Mouse (Mus musculus) heart, postnatal 0 days (tissue): Measurements from ENCODE around the gene Cnnm3. TPM values are rescaled to one million over a fixed set of nuclear protein-coding genes. Genes with fewer than 3 reads are reported as not detected.

ENCODE experiments used
- ATAC-seq: fragments of 200-750 bp; cut with Nextera tagmentation; 2 replicates; pipeline ENCODE4 v1.8.0; 2017; ENCODE audit warnings: low read depth, moderate number of reproducible peaks, moderate library complexity; ENCODE audit not compliant: insufficient read depth
- DNase-seq: peaks from one replicate; pipeline ENCODE4 v3.0.0-alpha.2; 2016; ENCODE audit warnings: low spot score
- H3K27ac ChIP-seq: fragments of 300-500 bp; sonication (generic); 2 replicates; pipeline ENCODE4 v1.5.1; 2014; ENCODE audit warnings: low read depth, mild to moderate bottlenecking
- H3K27me3 ChIP-seq: fragments of 300-500 bp; sonication (generic); 2 replicates; pipeline ENCODE4 v1.6.1; 2014; ENCODE audit warnings: low read length, mixed read lengths; ENCODE audit not compliant: control insufficient read depth, insufficient read depth
- H3K36me3 ChIP-seq: fragments of 300-500 bp; sonication (generic); replicated peaks from 2 replicates; pipeline ENCODE4 v1.6.1; 2014; ENCODE audit warnings: low read length, mixed read lengths; ENCODE audit not compliant: control insufficient read depth, insufficient read depth
- H3K4me1 ChIP-seq: fragments of 300-500 bp; sonication (generic); 2 replicates; pipeline ENCODE4 v1.6.1; 2014; ENCODE audit warnings: antibody characterized with exemption; ENCODE audit not compliant: control insufficient read depth, insufficient read depth
- H3K4me2 ChIP-seq: fragments of 300-500 bp; sonication (generic); 2 replicates; pipeline ENCODE4 v1.6.1; 2014; ENCODE audit warnings: low read depth, mild to moderate bottlenecking, low read length, moderate library complexity
- H3K4me3 ChIP-seq: fragments of 300-500 bp; sonication (generic); 2 replicates; pipeline ENCODE4 v1.5.1; 2014; ENCODE audit warnings: low read depth, low read length
- H3K9ac ChIP-seq: fragments of 300-500 bp; sonication (generic); replicated peaks from 2 replicates; pipeline ENCODE4 v1.6.1; 2014; ENCODE audit warnings: low read depth, low read length, mixed read lengths
- H3K9me3 ChIP-seq: fragments of 300-500 bp; sonication (generic); replicated peaks from 2 replicates; pipeline ENCODE4 v1.6.1; 2016; ENCODE audit warnings: low read length; ENCODE audit not compliant: control insufficient read depth
- CTCF ChIP-seq: IDR thresholded peaks from 2 replicates; pipeline ENCODE4 v1.5.1; 2016; ENCODE audit warnings: antibody characterized with exemption, control low read depth, low read depth
- EP300 ChIP-seq: IDR thresholded peaks from 2 replicates; pipeline ENCODE4 v1.6.1; 2016; ENCODE audit warnings: antibody characterized with exemption, low read depth
- WGBS: fragments of 180-500 bp; shearing (Covaris S2); extraction: QIAGEN DNeasy Blood & Tissue Kit; methylation state at CpG from one replicate; pipeline ENCODE4 v1.1.7; 2014; 5-methylcytosine and 5-hydroxymethylcytosine counted together
- polyA plus RNA-seq: library from polyadenylated mRNA; unstranded; fragments of >200 nt; fragmentation: Nextera tagmentation; extraction: Ambion mirVana; gene quantifications from 2 replicates; pipeline ENCODE4 v1.2.1, GENCODE M21; 2015
- total RNA-seq: library from RNA; depleted of rRNA; stranded (reverse); fragments of >200 nt; gene quantifications from 2 replicates; pipeline ENCODE4 v1.2.3, GENCODE M21; 2014; ENCODE audit warnings: low replicate concordance

Cnnm3 gene
- total and polyA plus RNA-seq, 2 experiments from 2014 or later = 2.0 to 21.4 TPM

- WGBS = 8% methylated on average over 8 of the region's 8 CpGs
- Histone ChIP-seq H3K4me1 (peaks cover 12% of the 10 kb centered on the region; the same call in 1 of the 2 replicates), H3K9me3 (no peaks in the 10 kb centered on the region), H3K9ac (peak overlapping the region; percentile 83), H3K27me3 (no peaks in the 10 kb centered on the region), H3K4me2 (peak overlapping the region; percentile 90), H3K27ac (peak overlapping the region; percentile 95), H3K36me3 (peaks cover 39% of the 10 kb centered on the region), H3K4me3 (peak overlapping the region; percentile 83)
- TF ChIP-seq CTCF = no peak
- no peak for TF ChIP-seq EP300
- DNase-seq (no peak), ATAC-seq (no peak)
Measured at GRCm38 (mm10) chr1:36555798-36556395, 44.2 kb downstream of the Cnnm3 start.

- peak overlapping the region; percentile 90 for H3K4me2 ChIP-seq
- peaks cover 30% of the 10 kb centered on the region for H3K36me3 ChIP-seq
- H3K27me3 ChIP-seq = no peaks in the 10 kb centered on the region
- TF ChIP-seq CTCF (peak; percentile 75), EP300 (peak; percentile 59; the same call in 1 of the 2 replicates)
- H3K27ac ChIP-seq = peak overlapping the region; percentile 95
- ATAC-seq (peak; percentile 74), DNase-seq (peak; percentile 87)
- WGBS = under 1% methylated on average over 52 of the region's 52 CpGs
- H3K9ac ChIP-seq = peak overlapping the region; percentile 83
- H3K9me3 ChIP-seq = no peaks in the 10 kb centered on the region
- peaks cover 14% of the 10 kb centered on the region; the same call in 1 of the 2 replicates for H3K4me1 ChIP-seq
- peak overlapping the region; percentile 83 for H3K4me3 ChIP-seq
Measured at GRCm38 (mm10) chr1:36556553-36557456, 45.1 kb downstream of the Cnnm3 start.

GRCm38 (mm10) chr1:36557457-36558011 is 45.9 kb downstream of the Cnnm3 start:
- peak overlapping the region; percentile 90 for H3K4me2 ChIP-seq
- peak; percentile 83 for DNase-seq
- peak overlapping the region; percentile 95 for H3K27ac ChIP-seq
- peak; percentile 71 for ATAC-seq
- no peaks in the 10 kb centered on the region for H3K9me3 ChIP-seq
- peak overlapping the region; percentile 83 for H3K4me3 ChIP-seq
- peaks cover 22% of the 10 kb centered on the region; the same call in 1 of the 2 replicates for H3K4me1 ChIP-seq
- peaks cover 23% of the 10 kb centered on the region for H3K36me3 ChIP-seq
- TF ChIP-seq EP300 = no peak; the same call in 1 of the 2 replicates
- TF ChIP-seq CTCF = no peak
- no peaks in the 10 kb centered on the region for H3K27me3 ChIP-seq
- peak overlapping the region; percentile 83 for H3K9ac ChIP-seq
- WGBS = under 1% methylated on average over 47 of the region's 48 CpGs

GRCm38 (mm10) chr1:36558031-36558993 is 46.6 kb downstream of the Cnnm3 start, which contains the start of gene Sema4c:
TSS of gene Sema4c (minus strand) at chr1:36558349.
- whole genome bisulfite sequencing = 2% methylated on average over 53 of the region's 69 CpGs
- DNase-seq (peak; percentile 72), ATAC-seq (peak; percentile 9)
- H3K36me3 ChIP-seq = peaks cover 15% of the 10 kb centered on the region
- peaks cover 24% of the 10 kb centered on the region; the same call in 1 of the 2 replicates for H3K4me1 ChIP-seq
- no peaks in the 10 kb centered on the region for H3K27me3 ChIP-seq
- TF ChIP-seq CTCF = no peak
- TF ChIP-seq EP300 = no peak
- H3K4me2 ChIP-seq = peak within 1 kb of the TSS; percentile 90
- peak within 1 kb of the TSS; percentile 83 for H3K4me3 ChIP-seq
- no peaks in the 10 kb centered on the region for H3K9me3 ChIP-seq
- H3K9ac ChIP-seq = peak within 1 kb of the TSS; percentile 83
- peak within 1 kb of the TSS; percentile 95 for H3K27ac ChIP-seq
